Mouse (Mus musculus): ENCODE results near the gene Gm11567. TPM values are rescaled to one million over a fixed set of nuclear protein-coding genes. Genes with fewer than 3 reads are reported as not detected.
"Not testable (repeated sequence)": the region's sequence is repeated elsewhere in the genome, so short reads cannot be mapped to it uniquely, and the experiment has no call there.

The Gm11567 gene
- total RNA-seq (2021), result not detected
- polyA plus RNA-seq (2012; rRNA removed), result not detected in 2 replicates
- long read RNA-seq, result 0 reads

DNA sequence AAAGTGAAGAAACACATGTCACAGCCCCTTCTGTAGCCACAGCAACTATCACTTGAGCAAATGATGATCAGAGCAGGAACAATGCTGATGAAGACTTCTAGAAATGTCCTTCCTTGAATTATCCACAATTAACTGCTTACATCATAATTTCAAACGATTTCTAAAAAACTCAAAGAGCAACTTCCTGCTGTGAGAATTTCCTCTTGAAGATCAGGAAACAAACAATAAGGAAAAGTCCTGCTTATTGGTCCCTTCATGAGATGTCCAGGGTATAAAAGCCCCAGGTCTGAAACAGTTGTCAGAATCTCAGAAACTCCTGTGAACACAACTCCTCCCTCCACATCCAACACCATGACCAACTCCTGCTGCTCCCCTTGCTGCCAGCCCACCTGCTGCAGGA is at the start of gene Gm11567:
TSS of gene Gm11567 (plus strand) at position 301 of the 400 bp plus-strand sequence.
- H3K4me1 ChIP-seq (ENCODE audit: control insufficient read depth, insufficient read depth, low read length); DNase-seq; H3K9ac ChIP-seq (ENCODE audit: low read depth, low read length); H3K27ac ChIP-seq; H3K4me3 ChIP-seq; H3K27me3 ChIP-seq (ENCODE audit: control insufficient read depth, insufficient read depth, low read length); intact Hi-C loops (cut with DNase I); H3K79me2 ChIP-seq (replicated peaks; ENCODE audit: control insufficient read depth, insufficient read depth, low read length); H3K36me3 ChIP-seq (ENCODE audit: control insufficient read depth, insufficient read depth, low read length): not testable (repeated sequence)
- WGBS, result 22% methylated on average over 1 of the region's 1 CpGs

DNA sequence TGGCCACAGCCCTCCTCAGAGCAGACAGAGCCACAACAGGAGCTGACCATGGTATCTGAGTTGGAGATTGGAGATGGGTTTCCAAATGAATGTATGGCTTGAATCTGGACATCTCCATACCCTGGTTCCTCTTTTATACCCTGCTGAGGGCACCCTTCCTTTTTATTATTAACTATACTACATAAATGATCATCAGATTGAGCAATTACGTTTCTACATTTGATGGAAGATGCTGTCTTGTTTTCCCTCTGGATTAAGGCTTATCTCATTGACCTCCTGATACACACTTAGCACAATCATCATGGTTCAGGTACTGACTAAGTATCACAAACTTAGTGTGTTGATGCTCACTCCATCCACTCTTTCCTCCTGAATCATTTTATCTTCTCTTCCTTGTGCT is 41.0 kb upstream of the Gm11567 start, which contains the start of gene 2300003K06Rik:
TSS of gene 2300003K06Rik (minus strand) at position 101 of the 400 bp plus-strand sequence.
- Histone ChIP-seq H3K27ac (no peak within 1 kb of the TSS), H3K36me3 (ENCODE audit: control insufficient read depth, insufficient read depth, low read length) (no peaks in the 10 kb centered on the region), H3K9ac (ENCODE audit: low read depth, low read length) (no peak within 1 kb of the TSS), H3K27me3 (ENCODE audit: control insufficient read depth, insufficient read depth, low read length) (no peaks in the 10 kb centered on the region), H3K4me3 (no peak within 1 kb of the TSS), H3K4me1 (ENCODE audit: control insufficient read depth, insufficient read depth, low read length) (no peaks in the 10 kb centered on the region), H3K79me2 (replicated peaks; ENCODE audit: control insufficient read depth, insufficient read depth, low read length) (no peaks in the 10 kb centered on the region)
- TF ChIP-seq CTCF (IDR thresholded peaks at IDR 0.05) (no peak), POLR2A (IDR thresholded peaks at IDR 0.05; ENCODE audit: insufficient read depth, low read depth, low read length) (no peak), EP300 (IDR thresholded peaks at IDR 0.05; ENCODE audit: insufficient read depth, low read depth, low read length) (no peak)
- intact Hi-C loops (cut with DNase I), result no loop called here
- WGBS, result 43% methylated on average over 1 of the region's 1 CpGs
- DNase-seq, result no peak

DNA sequence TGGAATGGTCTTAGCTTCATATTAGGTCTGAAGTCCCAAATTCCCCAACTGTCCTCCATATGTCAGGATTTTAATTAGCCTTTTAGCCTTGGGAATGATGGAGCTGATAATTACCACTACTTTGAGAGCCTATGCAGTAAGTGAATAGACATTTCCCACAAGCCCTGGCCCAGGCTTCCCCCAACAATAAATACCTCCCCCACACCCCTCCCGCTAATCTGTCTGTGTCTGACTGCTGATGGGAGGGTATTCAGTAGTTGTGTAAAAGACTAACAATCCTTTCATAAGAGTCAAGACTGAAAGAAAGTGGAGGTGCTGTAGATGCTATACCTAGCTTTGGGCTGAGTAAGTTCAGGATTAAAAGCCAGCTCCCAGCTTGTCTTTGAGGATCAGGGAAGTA is 36.8 kb upstream of the Gm11567 start:
- 73% methylated on average over 1 of the region's 1 CpGs for WGBS
- H3K36me3 ChIP-seq (ENCODE audit: control insufficient read depth, insufficient read depth, low read length), result no peaks in the 10 kb centered on the region
- no peaks in the 10 kb centered on the region for H3K79me2 ChIP-seq (replicated peaks; ENCODE audit: control insufficient read depth, insufficient read depth, low read length)
- no peak overlapping the region for H3K9ac ChIP-seq (ENCODE audit: low read depth, low read length)
- no peaks in the 10 kb centered on the region for H3K4me1 ChIP-seq (ENCODE audit: control insufficient read depth, insufficient read depth, low read length)
- no peaks in the 10 kb centered on the region for H3K27me3 ChIP-seq (ENCODE audit: control insufficient read depth, insufficient read depth, low read length)
- H3K4me3 ChIP-seq, result no peak overlapping the region
- intact Hi-C loops (cut with DNase I), result no loop called here
- TF ChIP-seq POLR2A (IDR thresholded peaks at IDR 0.05; ENCODE audit: insufficient read depth, low read depth, low read length), result no peak
- TF ChIP-seq EP300 (IDR thresholded peaks at IDR 0.05; ENCODE audit: insufficient read depth, low read depth, low read length), result no peak
- TF ChIP-seq CTCF (IDR thresholded peaks at IDR 0.05), result no peak
- H3K27ac ChIP-seq, result no peak overlapping the region
- DNase-seq, result no peak

DNA sequence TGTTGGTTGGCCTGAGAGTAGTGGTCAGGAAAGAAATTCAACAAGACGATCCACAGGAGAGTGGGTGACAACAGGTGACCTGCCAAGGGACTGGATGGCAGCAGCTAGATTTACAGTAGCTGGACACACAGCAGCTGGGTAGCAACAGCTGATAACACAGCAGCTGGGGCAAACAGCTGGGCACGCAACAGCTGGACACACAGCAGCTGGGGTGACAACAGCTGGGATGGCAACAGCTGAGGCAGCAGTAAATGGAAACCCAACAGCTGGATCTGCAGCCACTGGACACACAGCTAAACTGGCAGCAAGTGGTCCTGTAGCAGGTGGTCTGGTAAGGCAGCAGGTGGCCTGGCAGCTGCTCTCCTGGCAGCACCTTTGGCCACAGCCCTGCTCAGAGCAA is 32.2 kb upstream of the Gm11567 start:
- Histone ChIP-seq H3K27ac (no peak overlapping the region), H3K27me3 (ENCODE audit: control insufficient read depth, insufficient read depth, low read length) (no peaks in the 10 kb centered on the region), H3K79me2 (replicated peaks; ENCODE audit: control insufficient read depth, insufficient read depth, low read length) (no peaks in the 10 kb centered on the region), H3K4me3 (no peak overlapping the region), H3K36me3 (ENCODE audit: control insufficient read depth, insufficient read depth, low read length) (no peaks in the 10 kb centered on the region), H3K9ac (ENCODE audit: low read depth, low read length) (no peak overlapping the region), H3K4me1 (ENCODE audit: control insufficient read depth, insufficient read depth, low read length) (no peaks in the 10 kb centered on the region)
- no peak for DNase-seq
- intact Hi-C loops (cut with DNase I), result no loop called here
- TF ChIP-seq POLR2A (IDR thresholded peaks at IDR 0.05; ENCODE audit: insufficient read depth, low read depth, low read length), result no peak
- TF ChIP-seq CTCF (IDR thresholded peaks at IDR 0.05), result no peak
- TF ChIP-seq EP300 (IDR thresholded peaks at IDR 0.05; ENCODE audit: insufficient read depth, low read depth, low read length), result no peak
- WGBS, result 72% methylated on average over 2 of the region's 2 CpGs

DNA sequence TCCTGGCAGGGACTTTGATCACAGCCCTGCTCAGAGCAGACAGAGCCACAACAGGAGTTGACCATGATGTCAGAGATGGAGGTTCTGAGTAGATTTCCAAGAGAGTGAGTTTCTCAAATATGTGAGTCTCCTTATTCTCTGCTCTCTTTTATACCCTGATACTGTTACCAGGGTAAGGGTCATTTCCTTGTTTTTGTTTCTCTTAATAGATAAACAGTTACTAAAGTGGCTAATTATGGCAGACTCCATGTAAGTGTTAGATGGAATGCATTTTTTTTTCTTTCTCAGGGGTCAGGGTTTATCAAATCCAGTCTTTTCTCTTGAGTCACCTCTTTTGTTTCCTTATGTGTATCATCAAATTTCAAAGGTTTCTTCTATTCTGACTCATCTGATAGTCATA is 27.5 kb upstream of the Gm11567 start, which contains the start of gene Krtap4-16:
TSS of gene Krtap4-16 (minus strand) at position 101 of the 400 bp plus-strand sequence.
- Histone ChIP-seq H3K4me1 (ENCODE audit: control insufficient read depth, insufficient read depth, low read length) (no peaks in the 10 kb centered on the region), H3K27ac (no peak within 1 kb of the TSS), H3K79me2 (replicated peaks; ENCODE audit: control insufficient read depth, insufficient read depth, low read length) (no peaks in the 10 kb centered on the region), H3K9ac (ENCODE audit: low read depth, low read length) (no peak within 1 kb of the TSS), H3K27me3 (ENCODE audit: control insufficient read depth, insufficient read depth, low read length) (no peaks in the 10 kb centered on the region), H3K4me3 (no peak within 1 kb of the TSS), H3K36me3 (ENCODE audit: control insufficient read depth, insufficient read depth, low read length) (no peaks in the 10 kb centered on the region)
- DNase-seq, result no peak
- TF ChIP-seq POLR2A (IDR thresholded peaks at IDR 0.05; ENCODE audit: insufficient read depth, low read depth, low read length) (no peak), EP300 (IDR thresholded peaks at IDR 0.05; ENCODE audit: insufficient read depth, low read depth, low read length) (no peak), CTCF (IDR thresholded peaks at IDR 0.05) (no peak)
- intact Hi-C loops (cut with DNase I), result no loop called here

DNA sequence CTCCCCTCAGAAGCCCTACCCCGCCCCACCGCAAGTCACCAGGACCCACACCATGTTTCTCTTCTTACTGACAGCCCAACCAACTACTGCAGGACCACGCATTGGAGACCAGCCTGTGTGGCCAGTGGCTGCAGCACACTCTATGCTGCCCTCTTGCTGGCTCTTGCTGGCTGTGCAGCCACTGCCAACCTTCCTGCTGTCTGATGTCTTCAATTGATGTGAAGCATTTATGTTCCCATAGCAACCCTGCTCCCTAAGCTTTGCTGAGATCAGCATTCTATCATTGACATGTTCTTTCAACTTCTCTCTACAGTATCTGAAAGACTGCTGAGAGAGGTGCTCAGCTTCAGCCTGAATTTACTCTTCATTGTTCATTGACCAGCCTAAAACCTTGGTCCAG is 24.9 kb upstream of the Gm11567 start:
- Histone ChIP-seq H3K4me3 (no peak overlapping the region), H3K4me1 (ENCODE audit: control insufficient read depth, insufficient read depth, low read length) (no peaks in the 10 kb centered on the region), H3K9ac (ENCODE audit: low read depth, low read length) (no peak overlapping the region), H3K79me2 (replicated peaks; ENCODE audit: control insufficient read depth, insufficient read depth, low read length) (no peaks in the 10 kb centered on the region), H3K27me3 (ENCODE audit: control insufficient read depth, insufficient read depth, low read length) (no peaks in the 10 kb centered on the region), H3K36me3 (ENCODE audit: control insufficient read depth, insufficient read depth, low read length) (no peaks in the 10 kb centered on the region), H3K27ac (no peak overlapping the region)
- TF ChIP-seq CTCF (IDR thresholded peaks at IDR 0.05) (no peak), POLR2A (IDR thresholded peaks at IDR 0.05; ENCODE audit: insufficient read depth, low read depth, low read length) (no peak), EP300 (IDR thresholded peaks at IDR 0.05; ENCODE audit: insufficient read depth, low read depth, low read length) (no peak)
- intact Hi-C loops (cut with DNase I), result no loop called here
- WGBS, result 54% methylated on average over 3 of the region's 3 CpGs
- DNase-seq, result no peak

All from heart, adult 2 months (tissue).